Mouse (Mus musculus): ENCODE measurements around the gene Bag5. TPM values are rescaled to one million over a fixed set of nuclear protein-coding genes. Genes with fewer than 3 reads are reported as not detected.

The Bag5 gene
- polyA plus RNA-seq, 1 experiment = 747 TPM

GRCm38 (mm10) chr12:111710091-111710490 lies 3.0 kb downstream of the Bag5 start:
- Histone ChIP-seq H3K4me1 (ENCODE audit: control insufficient read depth, insufficient read depth, low read length) (peaks cover 7% of the 10 kb centered on the region; the same call in 1 of the 2 replicates), H3K36me3 (ENCODE audit: control insufficient read depth, insufficient read depth, low read length) (no peaks in the 10 kb centered on the region; the same call in 1 of the 2 replicates), H3K27me3 (ENCODE audit: control insufficient read depth, insufficient read depth, low read length) (no peaks in the 10 kb centered on the region), H3K27ac (ENCODE audit: control insufficient read depth, insufficient read depth, low read depth, low read length) (no peak overlapping the region), H3K4me3 (ENCODE audit: control insufficient read depth, low read depth, low read length) (peak overlapping the region; percentile 98)
- TF ChIP-seq CTCF (IDR thresholded peaks at IDR 0.05; ENCODE audit: control insufficient read depth, insufficient read depth, insufficient replicate concordance, low read depth, low read length) = no peak
- no peak for TF ChIP-seq POLR2A (IDR thresholded peaks at IDR 0.05; ENCODE audit: control insufficient read depth, low read depth, low read length)

- H3K36me3 ChIP-seq (ENCODE audit: control insufficient read depth, insufficient read depth, low read length) = no peaks in the 10 kb centered on the region; the same call in 1 of the 2 replicates
Measured at GRCm38 (mm10) chr12:111708181-111708580, 4.9 kb downstream of the Bag5 start.

GRCm38 (mm10) chr12:111705186-111705973 lies 7.7 kb downstream of the Bag5 start:
- H3K4me3 ChIP-seq (ENCODE audit: control insufficient read depth, low read depth, low read length) = no peak overlapping the region
- H3K27me3 ChIP-seq (ENCODE audit: control insufficient read depth, insufficient read depth, low read length) = no peaks in the 10 kb centered on the region
- peak overlapping the region; percentile 36; the same call in 1 of the 2 replicates for H3K27ac ChIP-seq (ENCODE audit: control insufficient read depth, insufficient read depth, low read depth, low read length)
- peaks cover 2% of the 10 kb centered on the region; the same call in 1 of the 2 replicates for H3K4me1 ChIP-seq (ENCODE audit: control insufficient read depth, insufficient read depth, low read length)
- no peaks in the 10 kb centered on the region for H3K36me3 ChIP-seq (ENCODE audit: control insufficient read depth, insufficient read depth, low read length)
- TF ChIP-seq CTCF (IDR thresholded peaks at IDR 0.05; ENCODE audit: control insufficient read depth, insufficient read depth, insufficient replicate concordance, low read depth, low read length) = no peak

More at GRCm38 (mm10) chr12:111708181-111708580, 4.9 kb downstream of the Bag5 start:
- H3K27me3 ChIP-seq (ENCODE audit: control insufficient read depth, insufficient read depth, low read length) = no peaks in the 10 kb centered on the region
- no peak for TF ChIP-seq CTCF (IDR thresholded peaks at IDR 0.05; ENCODE audit: control insufficient read depth, insufficient read depth, insufficient replicate concordance, low read depth, low read length)
- no peak for TF ChIP-seq POLR2A (IDR thresholded peaks at IDR 0.05; ENCODE audit: control insufficient read depth, low read depth, low read length)
- H3K27ac ChIP-seq (ENCODE audit: control insufficient read depth, insufficient read depth, low read depth, low read length) = no peak overlapping the region
- peaks cover 4% of the 10 kb centered on the region; the same call in 1 of the 2 replicates for H3K4me1 ChIP-seq (ENCODE audit: control insufficient read depth, insufficient read depth, low read length)
- H3K4me3 ChIP-seq (ENCODE audit: control insufficient read depth, low read depth, low read length) = no peak overlapping the region

GRCm38 (mm10) chr12:111704609-111705008 lies 8.4 kb downstream of the Bag5 start:
- peak overlapping the region; percentile 36 for H3K27ac ChIP-seq (ENCODE audit: control insufficient read depth, insufficient read depth, low read depth, low read length)
- no peak overlapping the region for H3K4me3 ChIP-seq (ENCODE audit: control insufficient read depth, low read depth, low read length)
- no peaks in the 10 kb centered on the region for H3K27me3 ChIP-seq (ENCODE audit: control insufficient read depth, insufficient read depth, low read length)
- no peaks in the 10 kb centered on the region for H3K36me3 ChIP-seq (ENCODE audit: control insufficient read depth, insufficient read depth, low read length)
- no peak for TF ChIP-seq CTCF (IDR thresholded peaks at IDR 0.05; ENCODE audit: control insufficient read depth, insufficient read depth, insufficient replicate concordance, low read depth, low read length)
- no peak for TF ChIP-seq POLR2A (IDR thresholded peaks at IDR 0.05; ENCODE audit: control insufficient read depth, low read depth, low read length)
- peaks cover 2% of the 10 kb centered on the region; the same call in 1 of the 2 replicates for H3K4me1 ChIP-seq (ENCODE audit: control insufficient read depth, insufficient read depth, low read length)

- peaks cover 2% of the 10 kb centered on the region; the same call in 1 of the 2 replicates for H3K4me1 ChIP-seq (ENCODE audit: control insufficient read depth, insufficient read depth, low read length)
- no peaks in the 10 kb centered on the region for H3K36me3 ChIP-seq (ENCODE audit: control insufficient read depth, insufficient read depth, low read length)
- H3K27me3 ChIP-seq (ENCODE audit: control insufficient read depth, insufficient read depth, low read length) = no peaks in the 10 kb centered on the region
- TF ChIP-seq POLR2A (IDR thresholded peaks at IDR 0.05; ENCODE audit: control insufficient read depth, low read depth, low read length) (no peak), CTCF (IDR thresholded peaks at IDR 0.05; ENCODE audit: control insufficient read depth, insufficient read depth, insufficient replicate concordance, low read depth, low read length) (no peak)
- no peak overlapping the region for H3K27ac ChIP-seq (ENCODE audit: control insufficient read depth, insufficient read depth, low read depth, low read length)
- no peak overlapping the region for H3K4me3 ChIP-seq (ENCODE audit: control insufficient read depth, low read depth, low read length)
Measured at GRCm38 (mm10) chr12:111703301-111703700, 9.8 kb downstream of the Bag5 start.

- Histone ChIP-seq H3K4me1 (ENCODE audit: control insufficient read depth, insufficient read depth, low read length) (no peaks in the 10 kb centered on the region; the same call in none of the 2 replicates), H3K27me3 (ENCODE audit: control insufficient read depth, insufficient read depth, low read length) (no peaks in the 10 kb centered on the region), H3K27ac (ENCODE audit: control insufficient read depth, insufficient read depth, low read depth, low read length) (no peak overlapping the region), H3K36me3 (ENCODE audit: control insufficient read depth, insufficient read depth, low read length) (no peaks in the 10 kb centered on the region), H3K4me3 (ENCODE audit: control insufficient read depth, low read depth, low read length) (no peak overlapping the region)
- TF ChIP-seq POLR2A (IDR thresholded peaks at IDR 0.05; ENCODE audit: control insufficient read depth, low read depth, low read length) = no peak
- no peak for TF ChIP-seq CTCF (IDR thresholded peaks at IDR 0.05; ENCODE audit: control insufficient read depth, insufficient read depth, insufficient replicate concordance, low read depth, low read length)
Measured at GRCm38 (mm10) chr12:111700920-111701458, 12.1 kb downstream of the Bag5 start.

- Histone ChIP-seq H3K27ac (ENCODE audit: control insufficient read depth, insufficient read depth, low read depth, low read length) (no peak overlapping the region), H3K4me1 (ENCODE audit: control insufficient read depth, insufficient read depth, low read length) (peaks cover 8% of the 10 kb centered on the region), H3K4me3 (ENCODE audit: control insufficient read depth, low read depth, low read length) (no peak overlapping the region), H3K36me3 (ENCODE audit: control insufficient read depth, insufficient read depth, low read length) (no peaks in the 10 kb centered on the region), H3K27me3 (ENCODE audit: control insufficient read depth, insufficient read depth, low read length) (no peaks in the 10 kb centered on the region)
- TF ChIP-seq CTCF (IDR thresholded peaks at IDR 0.05; ENCODE audit: control insufficient read depth, insufficient read depth, insufficient replicate concordance, low read depth, low read length) (no peak), POLR2A (IDR thresholded peaks at IDR 0.05; ENCODE audit: control insufficient read depth, low read depth, low read length) (no peak)
Measured at GRCm38 (mm10) chr12:111699542-111699941, 13.5 kb downstream of the Bag5 start.

All from testis, adult 2 months (tissue).